In genomic region chr5:130298831-130299460, GRCm38 (mm10) we compare ENCODE assay signal across 22 mouse cellular contexts. TPM values are rescaled to one million over a fixed set of nuclear protein-coding genes. Genes with fewer than 3 reads are reported as not detected.
DNase-seq lines count a peak whose midpoint lies in the region; ATAC-seq and TF ChIP-seq lines count a peak whose summit lies in the region.
"Had no signal": no experiment of that assay in that cellular context is flagged by ENCODE, and none has a peak within 500 bp of the region (broad histone marks: within the 10 kb centered on the region; RNA-seq: fewer than 3 reads in every experiment).

No protein-coding gene starts in this region.

- H3K4me1 ChIP-seq in hindbrain, postnatal 0 days (ENCODE audit: insufficient read depth, low read length), result no peaks in the 10 kb centered on the region
- H3K4me1 ChIP-seq in hindbrain, embryonic 16.5 days (ENCODE audit: control insufficient read depth, insufficient read depth, low read depth, low read length), result no peaks in the 10 kb centered on the region

- H3K9ac ChIP-seq in hindbrain, postnatal 0 days (replicated peaks; ENCODE audit: low read length), result no peak overlapping the region
- H3K9ac ChIP-seq in hindbrain, embryonic 16.5 days (ENCODE audit: low read depth, low read length), result no peak overlapping the region

- no peaks in the 10 kb centered on the region for H3K9me3 ChIP-seq in hindbrain, postnatal 0 days (ENCODE audit: low read length)
- H3K9me3 ChIP-seq in hindbrain, embryonic 16.5 days (ENCODE audit: control insufficient read depth, low read length), result no peaks in the 10 kb centered on the region
- H3K9me3 ChIP-seq: G1E had no signal

- no peak overlapping the region for H3K27ac ChIP-seq in hindbrain, postnatal 0 days
- no peak overlapping the region for H3K27ac ChIP-seq in hindbrain, embryonic 16.5 days (ENCODE audit: low read depth, low read length)

- H3K4me3 ChIP-seq in hindbrain, postnatal 0 days (ENCODE audit: low read length), result no peak overlapping the region
- no peak overlapping the region for H3K4me3 ChIP-seq in hindbrain, embryonic 16.5 days (ENCODE audit: low read length)

- no peaks in the 10 kb centered on the region for H3K27me3 ChIP-seq in hindbrain, postnatal 0 days (ENCODE audit: insufficient read depth, low read length)
- H3K27me3 ChIP-seq in hindbrain, embryonic 16.5 days (replicated peaks; ENCODE audit: control insufficient read depth, insufficient read depth, low read length), result no peaks in the 10 kb centered on the region
- H3K27me3 ChIP-seq: CH12.LX, Patski had no signal

- 78% methylated on average over 9 of the region's 9 CpGs for WGBS in hindbrain, postnatal 0 days
- WGBS in hindbrain, embryonic 16.5 days, result 88% methylated on average over 9 of the region's 9 CpGs

- intact Hi-C loops in left cerebral cortex, postnatal 4 days (cut with DNase I), result no loop called here

- DNase-seq in cerebellum, postnatal 10 days, result peak; percentile 81 to 85
- DNase-seq in cerebellum, adult 8-10 months, result no peak
- DNase-seq in cerebellum, postnatal 14 days, result peak; percentile 67 to 76
- no peak for DNase-seq in cerebellum, adult 18-20 months
- peak; percentile 20 for DNase-seq in hindbrain, postnatal 0 days (ENCODE audit: low spot score)
- peak; percentile 67 for DNase-seq in left cerebral cortex, postnatal 4 days
- DNase-seq in left cerebral cortex, adult 18-20 months (ENCODE audit: low spot score in 2 of 2), result no peak
- DNase-seq: adrenal gland, adult 2 months; adrenal gland, adult 8-10 months; adrenal gland, postnatal 10 days; adrenal gland, postnatal 14 days; adrenal gland, postnatal 25 days; adrenal gland, postnatal 36 days; B cell, adult 2 months; cerebellum, adult 11 months; cerebellum, adult 11-12 months had no signal

- no peak overlapping the region for H3K4me2 ChIP-seq in hindbrain, postnatal 0 days (ENCODE audit: low read depth, low read length)
- no peak overlapping the region for H3K4me2 ChIP-seq in hindbrain, embryonic 16.5 days (ENCODE audit: low read length)

- no peak for ATAC-seq in hindbrain, postnatal 0 days
- ATAC-seq in hindbrain, embryonic 16.5 days, result no peak
- ATAC-seq: activated CD4-positive, CD25-positive, alpha-beta regulatory T cell, adult 4 months; CD4-positive, CD25-positive, alpha-beta regulatory T cell, adult 4 months; Patski had no signal

- H3K36me3 ChIP-seq in hindbrain, postnatal 0 days (ENCODE audit: insufficient read depth, low read length), result peaks cover 20% of the 10 kb centered on the region; the same call in 1 of the 2 replicates
- H3K36me3 ChIP-seq in hindbrain, embryonic 16.5 days (ENCODE audit: control insufficient read depth, insufficient read depth, low read length), result peaks cover 10% of the 10 kb centered on the region; the same call in 1 of the 2 replicates

- TF ChIP-seq CTCF in hindbrain, postnatal 0 days (IDR thresholded peaks at IDR 0.05; ENCODE audit: low read depth), result no peak

RNA-seq across cellular contexts. Expression of gene Tyw1, which starts 43.5 kb away (rescaled TPM):
- total RNA-seq in hindbrain, postnatal 0 days (2014; rRNA removed), result 20.5 and 22.7 TPM in 2 replicates
- polyA plus RNA-seq in hindbrain, postnatal 0 days (2015; fragmentation: Nextera tagmentation; extraction: Ambion mirVana), result 17.6 and 18.1 TPM in 2 replicates
- 22.0 and 23.5 TPM in 2 replicates for polyA plus RNA-seq in hindbrain, embryonic 16.5 days (2015; fragmentation: Nextera tagmentation; extraction: Ambion mirVana)
- 10 to 100 TPM; 17.9 to 19.4 TPM for total RNA-seq in left cerebral cortex, postnatal 4 days (2021)
- total RNA-seq in left cerebral cortex, adult 18-20 months (2021), result 10 to 100 TPM; 14.0 to 15.0 TPM

RNA-seq across cellular contexts. Expression of gene Sbds, which starts 43.6 kb away (rescaled TPM):
- 14.9 and 21.5 TPM in 2 replicates for total RNA-seq in hindbrain, postnatal 0 days (2014; rRNA removed)
- 52.3 and 57.2 TPM in 2 replicates for polyA plus RNA-seq in hindbrain, postnatal 0 days (2015; fragmentation: Nextera tagmentation; extraction: Ambion mirVana)
- polyA plus RNA-seq in hindbrain, embryonic 16.5 days (2015; fragmentation: Nextera tagmentation; extraction: Ambion mirVana), result 56.1 and 64.4 TPM in 2 replicates
- total RNA-seq in left cerebral cortex, postnatal 4 days (2021), result 10 to 100 TPM; 37.4 to 38.3 TPM
- 10 to 100 TPM; 83.8 to 90.3 TPM for total RNA-seq in left cerebral cortex, adult 18-20 months (2021)

Comparison
In these comparisons a context has a peak if more than half of its experiments do, and no peak if none do; other contexts are left out.
1. DNase-seq: peak in cerebellum, postnatal 10 days (2 of 2), cerebellum, postnatal 14 days (2 of 2), hindbrain, postnatal 0 days (single experiment) and left cerebral cortex, postnatal 4 days (single experiment); none in cerebellum, adult 8-10 months (single experiment), cerebellum, adult 18-20 months (0 of 2) and left cerebral cortex, adult 18-20 months (0 of 2).